Mouse (Mus musculus) thymus, adult 2 months (tissue): Measurements from ENCODE around the gene Fam83g.

Source experiments
- CTCF ChIP-seq: fragments of 200-500 bp; IDR thresholded peaks from 2 replicates; pipeline ENCODE4 v1.5.1; 2012; ENCODE audit warnings: mild to moderate bottlenecking, control low read depth, low read length, moderate library complexity, borderline replicate concordance; ENCODE audit not compliant: control insufficient read depth, poor library complexity, insufficient read depth; ENCODE audit errors: extremely low read depth
- POLR2A ChIP-seq: fragments of 200-500 bp; IDR thresholded peaks from 2 replicates; pipeline ENCODE4 v1.6.1; 2012; ENCODE audit warnings: mild to moderate bottlenecking, low read length, control low read depth, moderate library complexity; ENCODE audit not compliant: control insufficient read depth, poor library complexity, insufficient read depth; ENCODE audit errors: extremely low read depth

DNA sequence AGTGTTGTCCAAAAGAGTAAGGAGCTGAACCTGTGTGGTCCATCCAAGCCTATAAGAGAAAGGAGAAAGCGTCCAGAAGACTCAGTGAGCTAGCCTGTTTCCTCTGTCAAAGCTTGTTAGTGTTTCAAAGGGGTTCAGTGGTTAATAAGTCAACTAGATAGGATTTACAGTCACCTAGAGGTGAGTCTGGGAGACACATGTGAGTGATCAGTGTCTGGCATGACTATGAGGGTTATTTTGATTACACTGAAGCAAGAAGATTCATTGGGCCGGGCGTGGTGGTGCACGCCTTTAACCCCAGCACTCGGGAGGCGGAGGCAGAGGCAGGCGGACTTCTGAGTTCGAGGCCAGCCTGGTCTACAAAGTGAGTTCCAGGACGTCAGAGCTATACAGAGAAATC lies 61.9 kb downstream of the Fam83g start:
- TF ChIP-seq CTCF = no peak
- TF ChIP-seq POLR2A = no peak
